Comparison of ENCODE assay signal across 25 mouse cellular contexts in genomic region chr2:145941403-145941802, GRCm38 (mm10). TPM values are rescaled to one million over a fixed set of nuclear protein-coding genes. Genes with fewer than 3 reads are reported as not detected.
"Had no signal": no experiment of that assay in that cellular context is flagged by ENCODE, and none has a peak within 500 bp of the region (broad histone marks: within the 10 kb centered on the region; RNA-seq: fewer than 3 reads in every experiment).

No protein-coding gene starts in this region.

- H3K27me3 ChIP-seq: intestine, embryonic 15.5 days; kidney, embryonic 15.5 days; limb, embryonic 13.5 days; midbrain, embryonic 12.5 days; midbrain, embryonic 15.5 days; neural tube, embryonic 12.5 days; neural tube, embryonic 15.5 days; stomach, embryonic 15.5 days had no signal

- ATAC-seq: intestine, embryonic 15.5 days; liver, embryonic 12.5 days; midbrain, embryonic 15.5 days had no signal

- H3K4me2 ChIP-seq: intestine, embryonic 15.5 days; kidney, embryonic 15.5 days; limb, embryonic 13.5 days; liver, embryonic 12.5 days; liver, embryonic 15.5 days; midbrain, embryonic 12.5 days; midbrain, embryonic 15.5 days; neural tube, embryonic 12.5 days; neural tube, embryonic 15.5 days; stomach, embryonic 15.5 days had no signal

- H3K27ac ChIP-seq: intestine, embryonic 15.5 days; kidney, embryonic 15.5 days; left cerebral cortex, adult 2 months; limb, embryonic 10.5 days; limb, embryonic 13.5 days; liver, embryonic 12.5 days; liver, embryonic 15.5 days; macrophage; midbrain, embryonic 12.5 days; midbrain, embryonic 15.5 days; neural tube, embryonic 12.5 days; neural tube, embryonic 15.5 days; stomach, embryonic 15.5 days had no signal

- H3K9ac ChIP-seq: intestine, embryonic 15.5 days; kidney, embryonic 15.5 days; limb, embryonic 13.5 days; liver, embryonic 12.5 days; liver, embryonic 15.5 days; midbrain, embryonic 12.5 days; midbrain, embryonic 15.5 days; neural tube, embryonic 12.5 days; neural tube, embryonic 15.5 days; stomach, embryonic 15.5 days had no signal

- DNase-seq: kidney, adult 11 months; kidney, adult 8-10 months; kidney, postnatal 10 days; kidney, postnatal 36 days; layer of hippocampus, postnatal 36 days; liver; right cerebral cortex, adult 18-20 months; right cerebral cortex, postnatal 14 days; right cerebral cortex, postnatal 4 days; spleen, adult 18-20 months; thymus, postnatal 36 days had no signal

- H3K36me3 ChIP-seq: intestine, embryonic 15.5 days; kidney, embryonic 15.5 days; limb, embryonic 10.5 days; limb, embryonic 13.5 days; liver, embryonic 12.5 days; liver, embryonic 15.5 days; midbrain, embryonic 12.5 days; midbrain, embryonic 15.5 days; neural tube, embryonic 12.5 days; neural tube, embryonic 15.5 days; stomach, embryonic 15.5 days had no signal

- H3K4me1 ChIP-seq: intestine, embryonic 15.5 days; kidney, embryonic 15.5 days; limb, embryonic 10.5 days; limb, embryonic 13.5 days; liver, embryonic 12.5 days; liver, embryonic 15.5 days; midbrain, embryonic 15.5 days; neural tube, embryonic 15.5 days; stomach, embryonic 15.5 days had no signal

- H3K9me3 ChIP-seq: intestine, embryonic 15.5 days; kidney, embryonic 15.5 days; limb, embryonic 10.5 days; limb, embryonic 13.5 days; liver, embryonic 12.5 days; liver, embryonic 15.5 days; midbrain, embryonic 12.5 days; midbrain, embryonic 15.5 days; neural tube, embryonic 12.5 days; neural tube, embryonic 15.5 days; stomach, embryonic 15.5 days had no signal

- H3K4me3 ChIP-seq: intestine, embryonic 15.5 days; kidney, embryonic 15.5 days; left cerebral cortex, adult 2 months; limb, embryonic 10.5 days; limb, embryonic 13.5 days; liver, embryonic 12.5 days; liver, embryonic 15.5 days; midbrain, embryonic 12.5 days; midbrain, embryonic 15.5 days; neural tube, embryonic 12.5 days; neural tube, embryonic 15.5 days; stomach, embryonic 15.5 days had no signal

RNA-seq across cellular contexts. Expression of gene Cfap61, which starts 6.8 kb away (rescaled TPM):
- polyA plus RNA-seq: liver, embryonic 12.5 days; liver, embryonic 15.5 days; macrophage; urinary bladder, adult 2 months had no signal
